Mouse (Mus musculus): ENCODE results near the gene Mapk12.

DNA sequence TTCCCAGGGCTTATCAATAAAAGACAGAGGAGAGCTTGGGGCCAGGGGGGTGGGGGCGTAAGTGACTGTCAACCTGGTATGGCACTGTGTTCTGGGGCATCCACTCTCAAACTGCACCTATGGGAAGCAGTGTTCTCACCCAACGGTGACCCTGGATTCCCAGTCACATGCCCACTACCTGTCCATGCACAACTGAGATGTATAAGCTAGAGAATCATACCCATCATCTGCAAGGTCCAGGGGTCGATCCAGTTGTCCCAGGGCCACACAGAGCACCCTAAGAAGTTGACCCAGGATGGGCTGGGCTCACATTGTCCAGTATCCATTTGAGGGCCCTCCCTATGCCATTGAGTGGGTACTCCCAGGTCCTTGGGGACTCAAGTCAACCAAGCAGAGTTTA is 16.2 kb downstream of the Mapk12 start:
- TF ChIP-seq EP300 (IDR thresholded peaks at IDR 0.05; ENCODE audit: low read depth), result no peak
- no peak for TF ChIP-seq CTCF (IDR thresholded peaks at IDR 0.05; ENCODE audit: low read depth)

Measured in liver, embryonic 14.5 days (tissue).